Mouse (Mus musculus) hindbrain, embryonic 12.5 days (tissue): Measurements from ENCODE around the gene Abcg4. TPM values are rescaled to one million over a fixed set of nuclear protein-coding genes. Genes with fewer than 3 reads are reported as not detected.
A peak's percentile ranks its signal among the peaks of the same experiment; 100 is the strongest.

ENCODE experiments used
- ATAC-seq: fragments of 200-750 bp; cut with Nextera tagmentation; 2 replicates; pipeline ENCODE4 v1.8.0; 2017; ENCODE audit warnings: moderate TSS enrichment; ENCODE audit not compliant: low FRiP score
- H3K27ac ChIP-seq: fragments of 300-500 bp; sonication (generic); 2 replicates; pipeline ENCODE4 v1.5.1; 2016; ENCODE audit warnings: mild to moderate bottlenecking
- H3K27me3 ChIP-seq: fragments of 300-500 bp; sonication (generic); 2 replicates; pipeline ENCODE4 v1.6.1; 2016; ENCODE audit warnings: mild to moderate bottlenecking
- H3K36me3 ChIP-seq: fragments of 300-500 bp; sonication (generic); 2 replicates; pipeline ENCODE4 v1.6.1; 2016; ENCODE audit warnings: mild to moderate bottlenecking
- H3K4me1 ChIP-seq: fragments of 300-500 bp; sonication (generic); 2 replicates; pipeline ENCODE4 v1.6.1; 2016
- H3K4me2 ChIP-seq: fragments of 300-500 bp; sonication (generic); replicated peaks from 2 replicates; pipeline ENCODE4 v1.6.1; 2016; ENCODE audit warnings: mild to moderate bottlenecking
- H3K4me3 ChIP-seq: fragments of 300-500 bp; sonication (generic); 2 replicates; pipeline ENCODE4 v1.5.1; 2016; ENCODE audit warnings: mild to moderate bottlenecking
- H3K9ac ChIP-seq: fragments of 300-500 bp; sonication (generic); 2 replicates; pipeline ENCODE4 v1.6.1; 2016; ENCODE audit warnings: mild to moderate bottlenecking, moderate library complexity
- H3K9me3 ChIP-seq: fragments of 300-500 bp; sonication (generic); replicated peaks from 2 replicates; pipeline ENCODE4 v1.6.1; 2016; ENCODE audit warnings: mild to moderate bottlenecking
- WGBS: fragments of 180-500 bp; shearing (Covaris S2); methylation state at CpG from one replicate; pipeline ENCODE4 v1.1.7; 2016; 5-methylcytosine and 5-hydroxymethylcytosine counted together
- polyA plus RNA-seq: library from polyadenylated mRNA; unstranded; fragments of >200 nt; fragmentation: Nextera tagmentation; extraction: Ambion mirVana; gene quantifications from 2 replicates; pipeline ENCODE4 v1.2.1, GENCODE M21; 2016

The Abcg4 gene
- polyA plus RNA-seq, 1 experiment from 2014 or later, result 12.9 TPM

GRCm38 (mm10) chr9:44243621-44244020 is 44.8 kb downstream of the Abcg4 start:
- WGBS, result 43% methylated on average over 2 of the region's 2 CpGs
- Histone ChIP-seq H3K27ac (no peak overlapping the region), H3K4me2 (no peak overlapping the region), H3K36me3 (no peaks in the 10 kb centered on the region), H3K4me3 (no peak overlapping the region), H3K4me1 (no peaks in the 10 kb centered on the region), H3K9me3 (no peaks in the 10 kb centered on the region), H3K9ac (no peak overlapping the region), H3K27me3 (no peaks in the 10 kb centered on the region)
- no peak for ATAC-seq

GRCm38 (mm10) chr9:44241418-44241817 is 47.0 kb downstream of the Abcg4 start:
- Histone ChIP-seq H3K4me3 (no peak overlapping the region), H3K4me1 (no peaks in the 10 kb centered on the region), H3K36me3 (no peaks in the 10 kb centered on the region), H3K27me3 (no peaks in the 10 kb centered on the region), H3K9ac (no peak overlapping the region), H3K27ac (no peak overlapping the region), H3K4me2 (no peak overlapping the region), H3K9me3 (no peaks in the 10 kb centered on the region)
- no peak for ATAC-seq
- 79% methylated on average over 9 of the region's 9 CpGs for WGBS

GRCm38 (mm10) chr9:44240911-44241310 is 47.5 kb downstream of the Abcg4 start:
- H3K4me3 ChIP-seq, result no peak overlapping the region
- ATAC-seq, result no peak
- WGBS, result 46% methylated on average over 5 of the region's 5 CpGs
- no peaks in the 10 kb centered on the region for H3K4me1 ChIP-seq
- no peak overlapping the region for H3K4me2 ChIP-seq
- H3K27ac ChIP-seq, result no peak overlapping the region
- no peak overlapping the region for H3K9ac ChIP-seq
- no peaks in the 10 kb centered on the region for H3K9me3 ChIP-seq
- H3K36me3 ChIP-seq, result no peaks in the 10 kb centered on the region
- H3K27me3 ChIP-seq, result no peaks in the 10 kb centered on the region

- H3K4me2 ChIP-seq, result no peak within 1 kb of the TSS
- H3K4me1 ChIP-seq, result no peaks in the 10 kb centered on the region
- no peaks in the 10 kb centered on the region for H3K27me3 ChIP-seq
- H3K9ac ChIP-seq, result no peak within 1 kb of the TSS
- H3K27ac ChIP-seq, result no peak within 1 kb of the TSS
- H3K9me3 ChIP-seq, result no peaks in the 10 kb centered on the region
- no peaks in the 10 kb centered on the region for H3K36me3 ChIP-seq
- no peak for ATAC-seq
- 59% methylated on average over 2 of the region's 2 CpGs for WGBS
- no peak within 1 kb of the TSS for H3K4me3 ChIP-seq
Observed at GRCm38 (mm10) chr9:44240399-44240798, 48.0 kb downstream of the Abcg4 start, which contains the start of gene Ccdc153. Ccdc153 (plus strand) TSS chr9:44240676.

GRCm38 (mm10) chr9:44239447-44239846 is 49.0 kb downstream of the Abcg4 start:
- no peak overlapping the region for H3K9ac ChIP-seq
- no peak for ATAC-seq
- no peak overlapping the region for H3K27ac ChIP-seq
- no peaks in the 10 kb centered on the region for H3K27me3 ChIP-seq
- H3K4me1 ChIP-seq, result no peaks in the 10 kb centered on the region
- 10% methylated on average over 5 of the region's 5 CpGs for WGBS
- H3K9me3 ChIP-seq, result no peaks in the 10 kb centered on the region
- H3K4me2 ChIP-seq, result no peak overlapping the region
- no peaks in the 10 kb centered on the region for H3K36me3 ChIP-seq
- H3K4me3 ChIP-seq, result no peak overlapping the region

GRCm38 (mm10) chr9:44238501-44239190 is 49.8 kb downstream of the Abcg4 start:
- WGBS, result 77% methylated on average over 17 of the region's 17 CpGs
- Histone ChIP-seq H3K36me3 (no peaks in the 10 kb centered on the region), H3K4me1 (no peaks in the 10 kb centered on the region), H3K27ac (no peak overlapping the region), H3K27me3 (no peaks in the 10 kb centered on the region), H3K4me2 (no peak overlapping the region), H3K9ac (no peak overlapping the region), H3K9me3 (no peaks in the 10 kb centered on the region), H3K4me3 (no peak overlapping the region)
- ATAC-seq, result no peak

GRCm38 (mm10) chr9:44237128-44237527 is 51.3 kb downstream of the Abcg4 start:
- H3K4me1 ChIP-seq, result peaks cover 9% of the 10 kb centered on the region
- no peak overlapping the region for H3K9ac ChIP-seq
- H3K27ac ChIP-seq, result no peak overlapping the region
- WGBS, result 79% methylated on average over 4 of the region's 4 CpGs
- H3K27me3 ChIP-seq, result no peaks in the 10 kb centered on the region
- no peak for ATAC-seq
- H3K4me3 ChIP-seq, result no peak overlapping the region
- H3K4me2 ChIP-seq, result no peak overlapping the region
- H3K36me3 ChIP-seq, result no peaks in the 10 kb centered on the region
- no peaks in the 10 kb centered on the region for H3K9me3 ChIP-seq

GRCm38 (mm10) chr9:44236601-44237000 is 51.8 kb downstream of the Abcg4 start:
- 55% methylated on average over 4 of the region's 4 CpGs for WGBS
- no peak for ATAC-seq
- H3K36me3 ChIP-seq, result no peaks in the 10 kb centered on the region
- no peak overlapping the region for H3K27ac ChIP-seq
- no peaks in the 10 kb centered on the region for H3K27me3 ChIP-seq
- H3K4me3 ChIP-seq, result no peak overlapping the region
- H3K9me3 ChIP-seq, result no peaks in the 10 kb centered on the region
- H3K4me1 ChIP-seq, result peaks cover 14% of the 10 kb centered on the region
- H3K9ac ChIP-seq, result no peak overlapping the region
- no peak overlapping the region for H3K4me2 ChIP-seq

GRCm38 (mm10) chr9:44234479-44235427 is 53.7 kb downstream of the Abcg4 start:
- 25% methylated on average over 19 of the region's 19 CpGs for WGBS
- Histone ChIP-seq H3K27me3 (no peaks in the 10 kb centered on the region), H3K36me3 (no peaks in the 10 kb centered on the region), H3K4me2 (peak overlapping the region; percentile 44), H3K9me3 (no peaks in the 10 kb centered on the region), H3K27ac (no peak overlapping the region), H3K4me1 (peaks cover 23% of the 10 kb centered on the region), H3K9ac (no peak overlapping the region), H3K4me3 (peak overlapping the region; percentile 86)
- ATAC-seq, result 0 out of 2 replicates have a peak, but pooled peaks have one; percentile 14

- Histone ChIP-seq H3K9me3 (no peaks in the 10 kb centered on the region), H3K4me2 (peak within 1 kb of the TSS; percentile 67), H3K27me3 (no peaks in the 10 kb centered on the region), H3K9ac (peak within 1 kb of the TSS; percentile 90), H3K4me1 (peaks cover 24% of the 10 kb centered on the region), H3K4me3 (peak within 1 kb of the TSS; percentile 86), H3K36me3 (no peaks in the 10 kb centered on the region), H3K27ac (peak within 1 kb of the TSS; percentile 93)
- WGBS, result under 1% methylated on average over 71 of the region's 76 CpGs
- peak; percentile 95 for ATAC-seq
Observed at GRCm38 (mm10) chr9:44233802-44234478, 54.5 kb downstream of the Abcg4 start, which contains the start of gene Cbl. Cbl (minus strand) TSS chr9:44234049.

- H3K4me3 ChIP-seq, result peak overlapping the region; percentile 86
- H3K4me1 ChIP-seq, result peaks cover 24% of the 10 kb centered on the region
- no peaks in the 10 kb centered on the region for H3K36me3 ChIP-seq
- peak overlapping the region; percentile 93 for H3K27ac ChIP-seq
- H3K27me3 ChIP-seq, result no peaks in the 10 kb centered on the region
- no peaks in the 10 kb centered on the region for H3K9me3 ChIP-seq
- H3K9ac ChIP-seq, result peak overlapping the region; percentile 90
- under 1% methylated on average over 38 of the region's 40 CpGs for WGBS
- H3K4me2 ChIP-seq, result peak overlapping the region; percentile 67
- peak; percentile 82 for ATAC-seq
Observed at GRCm38 (mm10) chr9:44233021-44233801, 55.2 kb downstream of the Abcg4 start.
